8 mouse cellular contexts compared by ENCODE assay signal in genomic region chr9:58581283-58581930, GRCm38 (mm10). TPM values are rescaled to one million over a fixed set of nuclear protein-coding genes. Genes with fewer than 3 reads are reported as not detected.
DNase-seq lines count a peak whose midpoint lies in the region; ATAC-seq and TF ChIP-seq lines count a peak whose summit lies in the region.

No protein-coding gene starts in this region.

- H3K9ac ChIP-seq in midbrain, postnatal 0 days (replicated peaks; ENCODE audit: low read length, poor library complexity, severe bottlenecking): peak overlapping the region; percentile 74

- H3K4me3 ChIP-seq in cerebellum, adult 2 months (replicated peaks; ENCODE audit: insufficient read depth, low read depth, low read length): peak overlapping the region; percentile 39
- H3K4me3 ChIP-seq in testis, adult 2 months (ENCODE audit: control insufficient read depth, low read depth, low read length): peak overlapping the region; percentile 78
- peak overlapping the region; percentile 99 for H3K4me3 ChIP-seq in limb, embryonic 10.5 days
- peak overlapping the region; percentile 98 for H3K4me3 ChIP-seq in midbrain, postnatal 0 days (ENCODE audit: low read depth, low read length)

- TF ChIP-seq POLR2A in cerebellum, adult 2 months (IDR thresholded peaks at IDR 0.05; ENCODE audit: borderline replicate concordance, insufficient read depth, low read length): no peak
- no peak for TF ChIP-seq POLR2A in testis, adult 2 months (IDR thresholded peaks at IDR 0.05; ENCODE audit: control insufficient read depth, low read depth, low read length)

- peaks cover 3% of the 10 kb centered on the region; the same call in 1 of the 2 replicates for H3K4me1 ChIP-seq in cerebellum, adult 2 months (ENCODE audit: control insufficient read depth, insufficient read depth, low read length)
- H3K4me1 ChIP-seq in testis, adult 2 months (ENCODE audit: control insufficient read depth, insufficient read depth, low read length): peaks cover 7% of the 10 kb centered on the region
- H3K4me1 ChIP-seq in limb, embryonic 10.5 days: peaks cover 24% of the 10 kb centered on the region
- H3K4me1 ChIP-seq in midbrain, postnatal 0 days (ENCODE audit: insufficient read depth, low read length): peaks cover 3% of the 10 kb centered on the region; the same call in 1 of the 2 replicates

- H3K36me3 ChIP-seq in testis, adult 2 months (ENCODE audit: control insufficient read depth, insufficient read depth, low read length): no peaks in the 10 kb centered on the region
- H3K36me3 ChIP-seq in limb, embryonic 10.5 days: no peaks in the 10 kb centered on the region
- H3K36me3 ChIP-seq in midbrain, postnatal 0 days (ENCODE audit: insufficient read depth, low read length): no peaks in the 10 kb centered on the region

- H3K27me3 ChIP-seq in cerebellum, adult 2 months (ENCODE audit: control insufficient read depth, insufficient read depth, low read length): no peaks in the 10 kb centered on the region
- H3K27me3 ChIP-seq in testis, adult 2 months (ENCODE audit: control insufficient read depth, insufficient read depth, low read length): no peaks in the 10 kb centered on the region
- no peaks in the 10 kb centered on the region for H3K27me3 ChIP-seq in limb, embryonic 10.5 days (ENCODE audit: low read depth, poor library complexity, severe bottlenecking)
- no peaks in the 10 kb centered on the region for H3K27me3 ChIP-seq in midbrain, postnatal 0 days (ENCODE audit: insufficient read depth, low read length)

- no peak for ATAC-seq in midbrain, postnatal 0 days (ENCODE audit: low FRiP score)

- H3K9me3 ChIP-seq in limb, embryonic 10.5 days (replicated peaks): no peaks in the 10 kb centered on the region
- H3K9me3 ChIP-seq in midbrain, postnatal 0 days (ENCODE audit: low read length): no peaks in the 10 kb centered on the region

- no peak for TF ChIP-seq CTCF in cerebellum, adult 2 months (IDR thresholded peaks at IDR 0.05; ENCODE audit: borderline replicate concordance, insufficient read depth, low read depth, low read length)
- no peak for TF ChIP-seq CTCF in testis, adult 2 months (IDR thresholded peaks at IDR 0.05; ENCODE audit: control insufficient read depth, insufficient read depth, insufficient replicate concordance, low read depth, low read length)
- TF ChIP-seq CTCF in midbrain, postnatal 0 days (IDR thresholded peaks at IDR 0.05): peak; percentile 26; the same call in 1 of the 2 replicates

- 21% methylated on average over 8 of the region's 8 CpGs for WGBS in cerebellum, adult 2 months
- 31% methylated on average over 8 of the region's 8 CpGs for WGBS in limb, embryonic 10.5 days
- WGBS in midbrain, postnatal 0 days: 34% methylated on average over 8 of the region's 8 CpGs

- peak overlapping the region; percentile 74 for H3K27ac ChIP-seq in cerebellum, adult 2 months (ENCODE audit: insufficient read depth, low read length)
- H3K27ac ChIP-seq in testis, adult 2 months (ENCODE audit: control insufficient read depth, insufficient read depth, low read depth, low read length): peak overlapping the region; percentile 84
- H3K27ac ChIP-seq in limb, embryonic 10.5 days: peak overlapping the region; percentile 97
- H3K27ac ChIP-seq in midbrain, postnatal 0 days (ENCODE audit: low read depth, low read length): peak overlapping the region; percentile 78

- DNase-seq in cerebellum, adult 2 months: no peak
- DNase-seq in cerebellum, postnatal 14 days: no peak
- DNase-seq in testis, postnatal 14 days (ENCODE audit: low spot score): no peak
- DNase-seq in limb, embryonic 10.5 days (ENCODE audit: low spot score): no peak
- DNase-seq in midbrain, postnatal 0 days (ENCODE audit: low spot score): no peak
- DNase-seq in frontal cortex, adult 2 months (ENCODE audit: extremely low spot score in 1 of 2, low spot score in 1 of 2): no peak
- DNase-seq in layer of hippocampus, postnatal 36 days: no peak

- H3K4me2 ChIP-seq in midbrain, postnatal 0 days (ENCODE audit: low read depth, low read length, poor library complexity, severe bottlenecking): peak overlapping the region; percentile 65

RNA-seq across cellular contexts. Expression of gene Nptn, which starts 0.6 kb away (rescaled TPM):
- polyA plus RNA-seq in cerebellum, adult 2 months (2012; rRNA removed): 1,284 and 1,476 TPM in 2 replicates
- 80.2 and 87.0 TPM in 2 replicates for polyA plus RNA-seq in testis, adult 2 months (2012; rRNA removed)
- 50.4 and 50.5 TPM in 2 replicates for polyA plus RNA-seq in limb, embryonic 10.5 days (2016; fragmentation: Nextera tagmentation; extraction: Ambion mirVana)
- total RNA-seq in midbrain, postnatal 0 days (2014; rRNA removed): 350 and 362 TPM in 2 replicates
- 236 and 258 TPM in 2 replicates for polyA plus RNA-seq in midbrain, postnatal 0 days (2015; fragmentation: Nextera tagmentation; extraction: Ambion mirVana)
- polyA plus RNA-seq in frontal cortex, adult 2 months (2012; rRNA removed): 986 and 1,010 TPM in 2 replicates
- total RNA-seq in layer of hippocampus, postnatal 36 days (2021): 100 to 1,000 TPM; 825 to 896 TPM

RNA-seq across cellular contexts. Expression of gene Cd276, which starts 26.2 kb away (rescaled TPM):
- 6.4 and 6.9 TPM in 2 replicates for polyA plus RNA-seq in cerebellum, adult 2 months (2012; rRNA removed)
- 0.61 and 1.3 TPM in 2 replicates for polyA plus RNA-seq in testis, adult 2 months (2012; rRNA removed)
- polyA plus RNA-seq in limb, embryonic 10.5 days (2016; fragmentation: Nextera tagmentation; extraction: Ambion mirVana): 57.0 and 64.8 TPM in 2 replicates
- total RNA-seq in midbrain, postnatal 0 days (2014; rRNA removed): 23.2 and 25.5 TPM in 2 replicates
- polyA plus RNA-seq in midbrain, postnatal 0 days (2015; fragmentation: Nextera tagmentation; extraction: Ambion mirVana): 19.3 and 21.5 TPM in 2 replicates
- 15.8 and 16.2 TPM in 2 replicates for polyA plus RNA-seq in frontal cortex, adult 2 months (2012; rRNA removed)
- 1 to 10 TPM; 5.8 to 6.0 TPM for total RNA-seq in layer of hippocampus, postnatal 36 days (2021)

Comparison
In these comparisons a context has a peak if more than half of its experiments do, and no peak if none do; other contexts are left out.
1. H3K4me3 ChIP-seq: peak in every context shown above with its lines; median percentile 99 in limb, embryonic 10.5 days; 98 in midbrain, postnatal 0 days; 78 in testis, adult 2 months; 39 in cerebellum, adult 2 months.